Mouse (Mus musculus) heart, embryonic 12.5 days (tissue): ENCODE measurements at regions not wholly inside any gene's neighbourhood (a gene's known extent, or its start where the extent isn't known, plus 50 kb on each side); places are given as distances from the start of the nearest gene placed in this dataset.

ENCODE experiments used
- ATAC-seq: fragments of 200-750 bp; cut with Nextera tagmentation; 2 replicates; pipeline ENCODE4 v1.8.0; 2017; ENCODE audit warnings: moderate TSS enrichment, moderate library complexity; ENCODE audit not compliant: insufficient number of reproducible peaks, low FRiP score
- H3K27ac ChIP-seq: fragments of 300-500 bp; sonication (generic); 2 replicates; pipeline ENCODE4 v1.5.1; 2016; ENCODE audit warnings: mild to moderate bottlenecking, moderate library complexity; ENCODE audit not compliant: poor library complexity, severe bottlenecking
- H3K27me3 ChIP-seq: fragments of 300-500 bp; sonication (generic); replicated peaks from 2 replicates; pipeline ENCODE4 v1.6.1; 2016; ENCODE audit warnings: mild to moderate bottlenecking, moderate library complexity
- H3K36me3 ChIP-seq: fragments of 300-500 bp; sonication (generic); 2 replicates; pipeline ENCODE4 v1.6.1; 2016; ENCODE audit warnings: mild to moderate bottlenecking, moderate library complexity
- H3K4me1 ChIP-seq: fragments of 300-500 bp; sonication (generic); replicated peaks from 2 replicates; pipeline ENCODE4 v1.6.1; 2016; ENCODE audit warnings: mild to moderate bottlenecking
- H3K4me2 ChIP-seq: fragments of 300-500 bp; sonication (generic); 2 replicates; pipeline ENCODE4 v1.6.1; 2016; ENCODE audit warnings: mild to moderate bottlenecking, moderate library complexity
- H3K4me3 ChIP-seq: fragments of 300-500 bp; sonication (generic); 2 replicates; pipeline ENCODE4 v1.5.1; 2016; ENCODE audit warnings: mild to moderate bottlenecking
- H3K9ac ChIP-seq: fragments of 300-500 bp; sonication (generic); 2 replicates; pipeline ENCODE4 v1.6.1; 2016; ENCODE audit warnings: mild to moderate bottlenecking, moderate library complexity
- H3K9me3 ChIP-seq: fragments of 300-500 bp; sonication (generic); replicated peaks from 2 replicates; pipeline ENCODE4 v1.6.1; 2016; ENCODE audit warnings: mild to moderate bottlenecking, moderate library complexity
- WGBS: fragments of 180-500 bp; shearing (Covaris S2); methylation state at CpG from one replicate; pipeline ENCODE4 v1.1.7; 2016; 5-methylcytosine and 5-hydroxymethylcytosine counted together

- H3K9me3 ChIP-seq, result no peaks in the 10 kb centered on the region
- no peak overlapping the region for H3K9ac ChIP-seq
- no peak overlapping the region for H3K4me3 ChIP-seq
- no peaks in the 10 kb centered on the region for H3K4me1 ChIP-seq
- WGBS, result 81% methylated on average over 5 of the region's 5 CpGs
- no peaks in the 10 kb centered on the region for H3K27me3 ChIP-seq
- H3K36me3 ChIP-seq, result no peaks in the 10 kb centered on the region
- H3K27ac ChIP-seq, result no peak overlapping the region
- no peak for ATAC-seq
- H3K4me2 ChIP-seq, result no peak overlapping the region
Measured at GRCm38 (mm10) chr11:7508861-7509260, 295.1 kb upstream of the Igfbp3 start.

- no peak overlapping the region for H3K9ac ChIP-seq
- 54% methylated on average over 7 of the region's 7 CpGs for WGBS
- no peak overlapping the region for H3K27ac ChIP-seq
- no peak overlapping the region for H3K4me2 ChIP-seq
- H3K36me3 ChIP-seq, result no peaks in the 10 kb centered on the region
- H3K9me3 ChIP-seq, result no peaks in the 10 kb centered on the region
- no peaks in the 10 kb centered on the region for H3K27me3 ChIP-seq
- ATAC-seq, result no peak
- no peak overlapping the region for H3K4me3 ChIP-seq
- H3K4me1 ChIP-seq, result no peaks in the 10 kb centered on the region
Measured at GRCm38 (mm10) chr11:7506421-7506945, 292.8 kb upstream of the Igfbp3 start.

DNA sequence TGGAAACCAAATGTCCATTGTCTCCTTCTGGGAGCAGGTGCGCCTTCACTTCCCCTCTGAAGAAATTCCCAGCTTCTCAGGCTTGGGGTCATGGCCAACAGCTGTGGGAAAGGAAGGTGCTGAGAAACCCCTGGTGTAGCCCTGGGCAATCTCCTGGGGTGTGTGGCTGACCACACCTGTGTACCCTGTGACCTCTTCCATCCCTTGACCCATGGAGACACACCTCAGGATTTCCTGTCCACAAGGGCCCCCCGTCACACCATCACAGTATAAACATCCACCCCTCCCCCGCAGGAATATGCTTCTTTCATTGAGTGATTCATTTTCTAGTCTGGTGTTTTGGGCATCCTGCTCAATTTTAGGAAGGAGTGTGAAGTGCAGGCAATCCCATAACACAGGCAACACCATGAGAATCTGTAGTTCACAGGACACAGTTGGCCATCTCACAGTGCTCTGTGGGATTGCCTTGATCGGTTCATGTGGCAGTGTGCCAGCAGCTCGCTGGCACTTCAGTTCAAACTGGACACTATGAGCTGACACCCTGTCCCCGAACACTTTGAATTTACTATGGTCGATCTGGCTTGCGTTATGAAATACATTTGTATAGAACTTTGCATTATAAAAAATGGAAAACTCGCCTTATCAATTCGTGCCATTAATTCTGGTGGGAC, 291.1 kb upstream of the Igfbp3 start:
- Histone ChIP-seq H3K4me1 (no peaks in the 10 kb centered on the region), H3K4me2 (no peak overlapping the region), H3K27me3 (no peaks in the 10 kb centered on the region), H3K4me3 (no peak overlapping the region), H3K36me3 (no peaks in the 10 kb centered on the region), H3K27ac (no peak overlapping the region), H3K9ac (no peak overlapping the region), H3K9me3 (no peaks in the 10 kb centered on the region)
- WGBS, result 76% methylated on average over 10 of the region's 10 CpGs
- no peak for ATAC-seq

GRCm38 (mm10) chr11:7502679-7503078, 289.0 kb upstream of the Igfbp3 start:
- H3K27ac ChIP-seq, result no peak overlapping the region
- no peak overlapping the region for H3K4me2 ChIP-seq
- 65% methylated on average over 2 of the region's 2 CpGs for WGBS
- no peaks in the 10 kb centered on the region for H3K36me3 ChIP-seq
- no peaks in the 10 kb centered on the region for H3K27me3 ChIP-seq
- no peaks in the 10 kb centered on the region for H3K4me1 ChIP-seq
- no peak for ATAC-seq
- no peak overlapping the region for H3K9ac ChIP-seq
- H3K9me3 ChIP-seq, result no peaks in the 10 kb centered on the region
- H3K4me3 ChIP-seq, result no peak overlapping the region

DNA sequence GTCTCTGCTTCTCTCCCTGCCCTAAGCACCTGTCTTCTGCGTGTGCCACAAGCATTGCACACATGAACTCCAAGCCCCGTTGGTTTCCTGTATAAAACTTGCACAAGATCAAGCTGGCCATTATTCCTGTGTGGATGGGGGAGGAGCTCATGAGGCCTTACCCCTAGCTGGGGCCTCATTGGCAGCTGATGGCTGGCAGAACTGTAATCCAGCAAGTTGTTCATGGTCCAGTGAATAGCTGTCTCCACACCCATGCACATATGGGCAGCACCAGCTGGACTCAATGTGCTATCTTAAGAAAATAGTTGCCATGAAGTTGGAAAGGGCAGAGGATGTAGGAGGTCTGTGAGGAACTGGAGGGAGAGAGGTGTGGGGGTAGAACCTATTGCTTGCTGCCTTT, 288.3 kb upstream of the Igfbp3 start:
- H3K4me1 ChIP-seq, result no peaks in the 10 kb centered on the region
- H3K27me3 ChIP-seq, result no peaks in the 10 kb centered on the region
- no peak overlapping the region for H3K4me3 ChIP-seq
- no peak for ATAC-seq
- WGBS, result 74% methylated on average over 2 of the region's 2 CpGs
- H3K9me3 ChIP-seq, result no peaks in the 10 kb centered on the region
- no peak overlapping the region for H3K9ac ChIP-seq
- H3K4me2 ChIP-seq, result no peak overlapping the region
- H3K36me3 ChIP-seq, result no peaks in the 10 kb centered on the region
- no peak overlapping the region for H3K27ac ChIP-seq

DNA sequence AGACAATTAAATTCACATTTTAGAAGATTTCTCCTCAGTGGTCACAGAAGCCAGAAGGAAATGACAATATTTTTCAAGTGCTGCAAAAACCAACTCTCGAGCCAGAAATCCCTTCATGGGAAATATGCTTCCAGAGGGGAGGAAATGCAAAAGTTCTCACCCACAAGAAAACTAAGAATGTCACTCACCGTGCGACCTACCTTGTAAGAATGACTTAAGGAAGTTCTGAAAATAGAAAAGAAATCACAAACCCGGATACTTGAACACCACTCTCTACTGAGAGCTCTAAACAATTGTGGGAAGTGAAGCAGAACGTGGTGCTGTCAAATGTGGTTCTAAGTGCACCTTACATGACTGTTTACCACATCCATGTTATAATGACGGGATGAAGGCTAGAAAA, 284.1 kb upstream of the Igfbp3 start:
- H3K27ac ChIP-seq, result no peak overlapping the region
- H3K9me3 ChIP-seq, result no peaks in the 10 kb centered on the region
- H3K36me3 ChIP-seq, result no peaks in the 10 kb centered on the region
- H3K4me3 ChIP-seq, result no peak overlapping the region
- no peak for ATAC-seq
- no peak overlapping the region for H3K9ac ChIP-seq
- no peaks in the 10 kb centered on the region for H3K4me1 ChIP-seq
- 51% methylated on average over 6 of the region's 6 CpGs for WGBS
- H3K4me2 ChIP-seq, result no peak overlapping the region
- no peaks in the 10 kb centered on the region for H3K27me3 ChIP-seq

DNA sequence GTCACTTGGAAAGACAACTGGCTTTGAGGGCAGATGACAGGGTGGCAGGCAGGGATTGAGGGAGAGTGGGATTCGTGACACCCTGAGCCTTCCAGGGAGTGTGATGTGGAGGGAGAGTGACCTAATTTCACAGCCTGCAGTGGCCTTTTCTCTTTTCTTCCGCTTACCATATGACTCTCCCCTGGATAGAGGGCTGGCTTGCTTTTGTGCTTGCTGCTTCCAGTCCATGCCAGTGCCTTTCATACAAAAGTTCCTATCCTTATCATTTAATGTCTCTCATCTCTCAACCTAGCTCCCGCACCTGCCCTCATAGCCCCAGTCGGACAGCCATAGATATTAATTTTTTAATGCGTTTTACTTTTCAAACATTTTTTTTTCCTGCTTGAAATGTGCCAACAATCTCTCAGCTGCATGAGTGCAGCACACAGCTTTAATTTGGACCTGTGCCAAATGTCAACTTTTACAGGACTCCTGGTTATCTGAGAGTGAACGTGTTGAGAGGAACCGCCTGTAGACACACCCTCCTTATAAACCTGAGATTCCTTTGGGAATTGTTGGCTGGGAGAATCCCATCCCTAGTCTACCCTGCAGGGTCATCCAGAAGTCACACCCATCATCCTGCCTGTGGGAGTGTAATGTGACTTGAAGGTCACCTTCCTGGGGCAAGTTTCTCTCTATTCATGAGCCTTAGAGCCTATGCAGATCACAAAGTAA, 260.3 kb upstream of the Igfbp3 start:
- Histone ChIP-seq H3K36me3 (no peaks in the 10 kb centered on the region), H3K4me2 (no peak overlapping the region), H3K9ac (no peak overlapping the region), H3K27ac (0 out of 2 replicates have a peak overlapping the region, but pooled peaks have one; percentile 18), H3K9me3 (no peaks in the 10 kb centered on the region), H3K4me1 (peaks cover 15% of the 10 kb centered on the region), H3K4me3 (no peak overlapping the region), H3K27me3 (no peaks in the 10 kb centered on the region)
- peak; percentile 73 for ATAC-seq
- 46% methylated on average over 7 of the region's 7 CpGs for WGBS

DNA sequence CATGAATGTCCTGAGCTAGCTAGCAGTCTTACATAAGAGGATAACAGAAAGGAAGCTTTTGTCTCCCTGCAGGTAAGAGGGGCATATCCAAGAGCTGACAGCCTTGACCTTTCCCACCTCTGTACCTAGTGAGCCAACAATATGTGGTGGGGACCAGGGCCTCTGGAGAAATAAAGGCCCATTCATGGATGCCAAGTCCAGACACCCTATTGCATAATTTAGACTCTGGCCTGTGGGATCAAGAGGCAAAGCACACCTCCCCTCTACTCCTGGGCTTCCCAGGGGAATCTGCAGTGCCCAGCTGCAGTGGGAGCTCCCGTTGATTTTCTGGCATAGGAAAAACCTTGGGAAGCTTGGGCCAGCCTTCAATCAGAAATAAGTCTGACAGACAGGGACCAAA, 251.8 kb upstream of the Igfbp3 start:
- Histone ChIP-seq H3K9ac (no peak overlapping the region), H3K4me1 (peaks cover 9% of the 10 kb centered on the region; the same call in 1 of the 2 replicates), H3K27me3 (no peaks in the 10 kb centered on the region), H3K4me2 (no peak overlapping the region), H3K36me3 (no peaks in the 10 kb centered on the region), H3K4me3 (no peak overlapping the region), H3K9me3 (no peaks in the 10 kb centered on the region), H3K27ac (no peak overlapping the region)
- WGBS, result 69% methylated on average over 1 of the region's 1 CpGs
- no peak for ATAC-seq

DNA sequence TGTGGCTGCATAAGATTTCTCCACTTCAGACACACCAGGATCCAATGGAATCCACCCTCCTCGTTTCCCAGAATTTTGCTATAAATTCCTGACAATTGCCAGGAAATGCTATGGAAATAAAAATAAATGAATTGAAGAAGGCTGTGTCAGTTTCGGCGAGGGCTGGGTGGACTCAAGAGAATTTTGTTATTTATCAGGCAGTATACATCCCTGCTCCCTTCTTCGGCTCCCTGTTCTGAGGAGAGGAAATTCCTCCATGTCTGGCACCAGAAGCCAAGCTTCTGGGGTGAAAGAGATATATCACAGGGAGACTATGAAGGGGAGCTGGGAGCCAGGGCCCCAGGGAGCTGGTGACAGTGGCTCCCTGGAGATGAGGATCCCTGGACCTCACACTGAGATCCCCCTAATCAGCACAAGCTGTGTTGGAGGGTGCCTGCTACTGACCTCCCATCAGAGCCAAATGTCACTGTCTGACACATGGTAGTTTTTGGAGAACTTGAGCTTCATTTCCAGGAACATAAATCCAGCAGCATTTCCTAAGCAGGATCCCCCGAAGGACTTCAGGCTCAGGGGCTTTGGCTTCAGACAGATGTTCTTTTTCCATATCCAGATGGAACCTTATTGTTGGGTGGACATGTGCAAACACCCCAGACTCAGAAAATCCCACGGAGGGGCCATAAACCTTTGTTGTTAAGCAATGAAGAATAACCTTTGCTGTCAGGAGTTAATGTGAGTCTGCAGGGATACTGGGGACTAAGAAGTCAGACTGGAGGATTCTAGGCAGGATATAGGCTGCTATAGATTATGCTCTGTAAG, 248.4 kb upstream of the Igfbp3 start:
- H3K27ac ChIP-seq, result no peak overlapping the region
- H3K9ac ChIP-seq, result no peak overlapping the region
- no peak for ATAC-seq
- H3K4me2 ChIP-seq, result no peak overlapping the region
- peaks cover 9% of the 10 kb centered on the region; the same call in 1 of the 2 replicates for H3K4me1 ChIP-seq
- H3K9me3 ChIP-seq, result no peaks in the 10 kb centered on the region
- 50% methylated on average over 6 of the region's 6 CpGs for WGBS
- no peaks in the 10 kb centered on the region for H3K36me3 ChIP-seq
- H3K27me3 ChIP-seq, result no peaks in the 10 kb centered on the region
- H3K4me3 ChIP-seq, result no peak overlapping the region

DNA sequence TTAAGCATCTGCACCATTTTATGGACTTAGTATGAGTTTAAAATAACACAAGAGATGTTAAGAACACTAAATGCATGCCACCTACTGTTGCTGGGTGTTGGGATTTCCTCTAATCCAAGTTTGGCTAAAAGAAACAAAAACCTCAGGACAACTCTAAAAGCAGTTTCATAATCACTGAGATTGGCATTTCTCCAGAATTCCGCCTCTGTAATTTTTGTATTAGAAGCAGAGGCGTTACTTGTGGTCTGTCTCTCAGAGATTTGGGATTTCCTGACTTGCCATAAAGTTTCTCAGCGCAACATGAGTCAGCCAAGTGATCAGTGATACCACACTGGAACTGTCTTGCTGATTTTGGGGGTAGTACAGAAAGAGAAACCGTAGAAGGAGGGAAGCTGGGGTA, 238.0 kb upstream of the Igfbp3 start:
- Histone ChIP-seq H3K4me3 (no peak overlapping the region), H3K27me3 (no peaks in the 10 kb centered on the region), H3K4me1 (0 out of 2 replicates have a peak, but pooled peaks cover 3% of the 10 kb centered on the region), H3K4me2 (no peak overlapping the region), H3K9me3 (0 out of 2 replicates have a peak, but pooled peaks cover 3% of the 10 kb centered on the region), H3K9ac (no peak overlapping the region), H3K36me3 (no peaks in the 10 kb centered on the region), H3K27ac (no peak overlapping the region)
- 72% methylated on average over 4 of the region's 4 CpGs for WGBS
- ATAC-seq, result no peak

GRCm38 (mm10) chr11:7444494-7444893, 230.8 kb upstream of the Igfbp3 start:
- no peak overlapping the region for H3K9ac ChIP-seq

More at GRCm38 (mm10) chr11:7444494-7444893, 230.8 kb upstream of the Igfbp3 start:
- Histone ChIP-seq H3K9me3 (peaks cover 5% of the 10 kb centered on the region), H3K4me1 (0 out of 2 replicates have a peak, but pooled peaks cover 3% of the 10 kb centered on the region), H3K4me2 (no peak overlapping the region), H3K27me3 (no peaks in the 10 kb centered on the region), H3K4me3 (no peak overlapping the region), H3K36me3 (no peaks in the 10 kb centered on the region), H3K27ac (no peak overlapping the region)
- WGBS, result 91% methylated on average over 8 of the region's 8 CpGs
- ATAC-seq, result no peak
